Mouse (Mus musculus) kidney, adult 11 months (tissue): ENCODE results near the gene Nkg7.

Experiments used
- DNase-seq: peaks from one replicate; pipeline ENCODE4 v3.0.0; 2022

The Nkg7 gene

GRCm38 (mm10) chr7:43448246-43448645 lies 11.4 kb downstream of the Nkg7 start:
- peak; percentile 74 for DNase-seq

- DNase-seq: no peak
Observed at GRCm38 (mm10) chr7:43449811-43450210, 12.9 kb downstream of the Nkg7 start.

DNA sequence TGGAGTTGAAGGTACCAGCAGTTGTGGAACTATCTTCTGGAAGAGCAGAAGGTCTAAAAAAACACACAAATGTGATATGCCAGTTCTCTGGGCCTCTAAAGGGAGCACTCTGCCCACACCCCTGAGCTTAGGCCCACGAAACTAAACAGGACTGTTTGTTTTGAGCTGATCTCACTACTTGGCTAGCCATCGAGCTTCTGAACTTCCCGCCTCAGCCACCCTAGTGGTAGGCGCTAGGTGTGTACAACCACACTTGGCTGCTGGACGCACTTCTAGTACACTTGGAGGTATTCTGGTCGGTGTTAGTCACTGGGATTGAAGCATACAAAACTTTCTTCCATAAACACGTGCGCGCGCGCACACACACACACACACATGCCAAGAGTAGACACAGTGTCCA lies 14.9 kb downstream of the Nkg7 start:
- DNase-seq: no peak

- no peak for DNase-seq
Observed at GRCm38 (mm10) chr7:43452609-43453008, 15.7 kb downstream of the Nkg7 start.

DNA sequence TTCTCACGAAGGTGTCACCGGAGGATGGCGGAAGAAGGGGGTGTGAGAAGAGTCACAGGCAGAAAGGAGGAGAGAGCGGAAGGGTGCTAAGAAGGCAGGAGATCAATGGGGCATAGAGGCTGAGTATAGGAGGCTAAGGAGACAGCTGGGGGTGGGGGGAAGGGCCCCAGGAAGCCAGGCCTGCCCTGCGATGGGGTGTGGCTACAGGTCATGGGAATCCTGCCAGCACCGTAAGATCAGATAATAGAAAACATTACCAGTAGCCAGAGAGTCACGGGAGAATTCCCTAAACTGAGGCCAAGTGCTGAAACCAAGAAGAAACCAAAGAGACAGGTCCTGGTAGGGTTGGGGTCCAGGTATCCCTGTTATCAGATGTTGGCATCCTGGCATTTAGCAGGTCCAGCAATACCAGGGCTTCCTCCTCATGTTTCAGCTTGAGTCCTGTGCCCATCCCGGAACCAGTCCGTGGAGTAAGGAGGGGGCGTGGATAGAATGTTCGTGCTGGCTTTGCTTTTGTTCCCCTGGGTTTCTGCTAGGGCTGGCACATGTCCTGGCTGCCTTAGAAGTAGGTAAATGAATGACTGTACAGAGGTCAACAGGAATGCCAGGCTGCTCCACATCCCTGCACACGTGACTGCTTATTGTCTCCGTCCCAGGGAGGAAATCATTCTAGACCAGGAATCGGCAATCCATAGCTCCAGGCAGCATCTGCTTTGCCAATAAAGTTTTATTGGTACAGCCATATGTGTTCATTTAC lies 16.9 kb downstream of the Nkg7 start:
- DNase-seq: peak; percentile 90

- DNase-seq: peak; percentile 59
Observed at GRCm38 (mm10) chr7:43454371-43454770, 17.5 kb downstream of the Nkg7 start.

GRCm38 (mm10) chr7:43462851-43463250 lies 26.0 kb downstream of the Nkg7 start, which contains the start of gene Vsig10l:
Gene Vsig10l, plus strand, starts transcription at chr7:43463151.
- DNase-seq: no peak

DNA sequence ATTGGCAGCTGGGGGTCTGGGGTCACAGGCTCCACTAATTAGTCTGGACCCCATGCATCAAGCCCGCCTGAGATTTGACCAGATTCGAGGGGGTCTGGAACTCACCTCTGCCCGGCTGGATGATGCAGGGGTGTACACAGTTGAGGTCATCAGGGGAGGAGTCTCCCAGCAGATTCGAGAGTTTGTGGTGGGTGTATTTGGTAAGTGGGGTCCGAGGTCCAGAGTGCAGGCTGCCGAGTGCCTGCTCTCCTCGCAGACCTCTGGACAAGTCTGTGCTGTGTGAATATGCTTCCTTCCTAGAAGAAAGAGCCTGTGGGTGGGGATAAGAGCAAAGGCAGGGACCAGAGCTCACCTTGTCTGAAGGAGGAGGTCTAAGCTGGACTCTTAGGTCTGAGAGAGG lies 27.1 kb downstream of the Nkg7 start:
- DNase-seq: peak; percentile 54

- no peak for DNase-seq
Observed at GRCm38 (mm10) chr7:43464864-43465343, 28.0 kb downstream of the Nkg7 start.

DNA sequence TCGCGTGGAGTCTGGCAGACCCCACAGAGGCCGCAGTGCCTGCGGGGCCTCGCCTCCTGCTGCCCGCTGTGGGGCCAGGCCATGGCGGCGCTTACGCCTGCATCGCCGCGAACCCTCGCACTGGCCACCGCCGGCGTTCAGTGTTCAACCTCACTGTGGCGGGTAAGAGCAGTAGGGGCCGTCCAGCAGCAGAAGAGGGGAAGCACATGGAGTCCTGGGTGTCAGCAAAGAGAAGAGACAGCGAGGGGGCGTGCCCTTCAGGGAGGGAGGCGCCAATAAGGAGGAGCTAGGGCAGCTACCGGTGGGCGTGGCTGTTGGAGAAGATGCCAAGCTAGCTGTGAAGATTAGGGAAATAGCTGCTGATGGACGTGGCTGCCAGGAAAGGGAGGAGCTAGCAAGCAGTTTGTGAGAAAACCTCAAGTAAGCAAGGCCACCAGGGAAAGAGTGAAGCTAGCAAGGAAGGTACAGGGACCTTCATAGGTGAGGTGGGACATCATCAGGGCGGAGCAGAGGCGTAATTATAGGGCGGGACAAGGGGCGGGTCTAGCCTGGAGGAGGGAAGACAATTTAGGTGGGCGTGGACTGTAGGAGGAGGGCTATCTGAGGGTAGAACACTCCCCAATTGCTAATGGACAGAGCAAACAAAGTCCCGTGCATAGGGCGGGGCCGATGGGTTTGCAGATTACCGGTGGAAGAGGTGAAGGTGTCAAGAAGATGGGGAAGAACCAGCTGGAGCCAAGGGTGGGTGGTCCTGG lies 28.6 kb downstream of the Nkg7 start:
- DNase-seq: peak; percentile 95

- peak; percentile 68 for DNase-seq
Observed at GRCm38 (mm10) chr7:43466099-43466694, 29.3 kb downstream of the Nkg7 start.

DNA sequence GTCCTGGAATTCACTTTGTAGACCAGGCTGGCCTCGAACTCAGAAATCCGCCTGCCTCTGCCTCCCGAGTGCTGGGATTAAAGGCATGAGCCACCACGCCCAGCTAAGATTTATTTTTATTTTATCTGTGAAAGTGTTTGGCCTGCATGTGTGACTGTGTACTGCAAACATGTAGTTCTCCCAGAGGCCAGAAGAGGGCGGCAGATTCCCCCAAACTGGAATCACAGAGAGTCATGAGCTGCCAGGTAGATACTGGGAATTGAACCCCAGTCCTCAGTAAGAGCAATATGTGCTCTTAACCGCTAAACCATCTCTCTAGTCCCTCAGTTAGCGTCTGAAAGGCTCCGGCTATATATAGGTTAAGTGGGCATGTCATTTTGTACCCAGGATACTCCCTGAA lies 33.5 kb downstream of the Nkg7 start:
- DNase-seq: no peak

GRCm38 (mm10) chr7:43475706-43476105 lies 38.8 kb downstream of the Nkg7 start:
- DNase-seq: no peak

- DNase-seq: no peak
Observed at GRCm38 (mm10) chr7:43476376-43476775, 39.5 kb downstream of the Nkg7 start.

DNA sequence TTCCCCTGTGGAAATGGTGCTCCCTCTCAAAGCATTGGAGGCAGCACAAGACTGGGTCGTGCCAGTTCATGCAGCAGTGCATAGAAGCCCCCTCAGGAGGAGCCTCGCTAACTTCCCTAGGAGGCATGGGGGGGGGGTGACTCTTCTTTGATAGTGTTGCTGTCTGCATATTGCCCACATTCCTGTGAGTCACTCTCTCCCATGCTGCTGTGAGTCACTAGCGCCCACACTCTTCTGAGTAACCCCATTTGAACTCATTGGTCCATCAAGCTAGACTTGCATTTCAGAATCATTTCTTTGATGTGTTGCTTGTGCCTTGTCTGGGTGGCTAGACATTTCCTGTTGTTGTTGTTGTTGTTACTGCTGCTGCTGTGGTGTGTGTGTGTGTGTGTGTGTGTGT lies 44.3 kb downstream of the Nkg7 start:
- no peak for DNase-seq

DNA sequence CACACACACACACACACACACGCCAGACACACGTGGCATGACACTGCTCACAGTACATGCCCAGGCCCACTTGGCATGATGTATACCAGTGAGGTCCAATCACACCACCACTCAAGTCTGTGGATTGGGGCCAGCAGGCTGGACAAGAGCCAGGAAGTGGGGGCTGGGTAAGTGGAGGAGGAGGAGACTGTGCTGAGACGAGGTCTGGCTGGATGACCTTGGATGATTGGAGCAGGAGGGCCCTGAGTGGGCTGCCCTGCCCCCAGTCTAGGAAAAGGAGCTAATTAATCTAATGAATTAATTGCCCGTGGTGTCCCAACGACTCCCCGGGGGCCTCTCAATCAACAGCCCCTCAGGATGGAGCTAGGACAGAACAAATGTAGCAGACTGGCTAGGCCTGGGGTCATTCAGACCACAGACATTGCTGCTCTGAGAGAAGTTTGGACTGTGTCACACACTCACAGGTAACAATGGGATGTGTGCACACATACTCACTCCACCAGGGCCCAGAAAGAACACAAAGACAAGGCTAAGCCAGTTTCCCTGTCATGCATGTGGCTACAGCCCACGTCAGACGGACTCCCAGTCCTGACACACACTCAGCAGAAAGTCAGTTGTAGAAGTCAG lies 45.3 kb downstream of the Nkg7 start:
- DNase-seq: peak; percentile 23

GRCm38 (mm10) chr7:43483236-43483635 lies 46.4 kb downstream of the Nkg7 start:
- DNase-seq: no peak
